Mouse (Mus musculus) CD4-positive helper T cell, adult 2 months (primary cell): ENCODE data around the gene Acsl6.

Source experiments
- DNase-seq: peaks from one replicate; pipeline ENCODE4 v3.0.0-alpha.2; 2012; ENCODE audit warnings: low read depth, missing footprints, low spot score

Acsl6 gene

GRCm38 (mm10) chr11:54307139-54307816 lies 3.7 kb downstream of the Acsl6 start:
- DNase-seq: peak; percentile 54

- DNase-seq: no peak
Observed at GRCm38 (mm10) chr11:54310588-54310987, 7.0 kb downstream of the Acsl6 start.

DNA sequence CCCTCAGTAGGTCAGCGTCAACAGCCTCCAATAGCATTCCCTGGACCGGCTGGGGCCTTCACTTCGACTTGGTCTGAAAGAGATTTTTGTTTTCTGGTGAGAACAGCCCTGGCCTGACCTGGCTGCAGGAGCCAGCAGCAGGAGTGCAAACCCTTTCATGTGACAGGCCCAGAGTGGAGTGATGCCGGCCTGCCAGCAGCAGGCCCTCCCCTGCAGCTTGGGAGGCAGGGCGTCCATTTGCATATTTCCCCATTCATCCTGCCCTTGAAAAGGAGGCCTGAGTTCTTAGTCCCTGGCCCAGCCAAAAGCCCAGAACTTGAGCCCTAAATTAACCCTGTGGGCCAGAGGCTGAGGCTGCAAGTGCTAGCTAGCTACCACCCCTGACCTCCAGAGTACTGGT lies 8.4 kb downstream of the Acsl6 start:
- no peak for DNase-seq

DNA sequence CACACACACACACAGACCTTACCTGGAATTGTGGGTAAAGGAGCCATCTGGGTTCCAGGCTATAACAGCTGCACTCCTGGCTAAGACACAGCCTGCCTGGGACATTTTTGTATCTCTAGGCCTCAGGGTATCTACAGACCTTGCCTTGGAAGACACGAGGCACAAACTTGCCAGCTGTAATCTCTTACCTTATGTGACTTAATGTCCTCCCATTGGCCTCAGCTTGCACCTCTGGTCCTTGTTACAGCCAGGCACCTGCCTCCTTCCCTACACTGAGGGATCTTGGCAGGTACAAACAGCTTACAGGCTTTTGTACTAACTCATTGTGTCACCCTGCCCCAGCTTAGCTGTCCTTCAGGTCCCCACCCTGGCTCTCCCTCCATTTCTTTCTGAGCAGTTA lies 9.0 kb downstream of the Acsl6 start:
- DNase-seq: no peak

GRCm38 (mm10) chr11:54313391-54314360 lies 10.1 kb downstream of the Acsl6 start:
- DNase-seq: no peak

DNA sequence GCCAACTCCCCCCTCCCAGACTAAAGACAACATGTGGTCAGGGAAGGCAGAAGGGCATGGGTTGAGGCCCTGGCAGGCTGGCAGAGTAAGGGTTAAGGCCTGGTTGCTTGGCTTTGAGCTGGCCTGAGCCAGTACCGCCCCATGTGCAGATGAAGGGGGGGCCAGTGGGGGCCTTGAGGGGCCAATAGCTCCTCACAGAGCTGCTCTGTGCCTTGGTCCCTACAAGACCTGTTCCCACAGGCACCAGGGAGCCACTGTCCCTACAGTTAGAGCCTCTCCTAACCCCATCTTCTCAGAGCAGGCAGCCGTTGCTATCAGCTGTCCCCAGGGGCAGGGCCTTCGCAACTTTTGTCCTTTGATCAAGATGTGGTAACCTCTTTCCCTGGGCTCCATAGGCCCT lies 11.1 kb downstream of the Acsl6 start:
- DNase-seq: no peak

- no peak for DNase-seq
Observed at GRCm38 (mm10) chr11:54315336-54315735, 11.7 kb downstream of the Acsl6 start.

DNA sequence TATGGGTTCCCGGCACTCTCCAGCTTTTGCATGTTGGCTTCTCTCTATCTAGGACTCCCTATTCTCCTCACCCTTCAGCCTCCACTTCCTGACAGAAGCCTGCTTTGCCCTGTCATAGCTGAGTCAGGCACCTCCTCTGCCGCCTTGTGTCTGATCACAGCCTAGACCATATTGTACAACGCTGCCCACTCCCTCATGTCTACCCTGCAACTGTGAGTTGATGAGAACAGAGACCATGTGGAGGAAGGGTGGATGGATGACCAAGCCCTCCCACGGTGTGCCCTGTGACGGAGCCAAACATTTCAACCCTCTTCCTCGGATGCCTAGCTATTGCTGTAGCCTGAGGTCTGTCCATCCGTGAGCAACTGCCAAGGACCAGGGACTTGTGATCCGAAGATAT lies 13.8 kb downstream of the Acsl6 start:
- DNase-seq: no peak

DNA sequence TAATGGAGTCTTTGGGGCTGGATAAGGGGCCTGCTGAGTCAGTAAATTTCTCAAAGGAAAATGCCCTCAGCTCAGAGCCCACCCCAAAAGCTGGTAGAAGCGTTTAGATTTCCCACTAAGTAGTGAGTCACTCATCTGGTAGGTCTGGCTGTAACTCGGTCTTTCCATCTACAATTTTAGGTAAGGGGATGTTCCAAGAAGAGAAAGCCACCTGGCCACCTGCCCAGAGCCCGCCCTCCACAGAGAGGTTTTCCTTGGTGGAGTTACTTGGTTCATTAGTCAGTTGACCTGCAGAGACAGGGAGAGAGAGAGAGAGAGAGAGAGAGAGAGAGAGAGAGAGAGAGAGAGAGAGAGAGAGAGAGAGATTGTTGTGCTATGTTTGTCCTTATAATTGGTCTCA lies 14.2 kb downstream of the Acsl6 start:
- no peak for DNase-seq

DNA sequence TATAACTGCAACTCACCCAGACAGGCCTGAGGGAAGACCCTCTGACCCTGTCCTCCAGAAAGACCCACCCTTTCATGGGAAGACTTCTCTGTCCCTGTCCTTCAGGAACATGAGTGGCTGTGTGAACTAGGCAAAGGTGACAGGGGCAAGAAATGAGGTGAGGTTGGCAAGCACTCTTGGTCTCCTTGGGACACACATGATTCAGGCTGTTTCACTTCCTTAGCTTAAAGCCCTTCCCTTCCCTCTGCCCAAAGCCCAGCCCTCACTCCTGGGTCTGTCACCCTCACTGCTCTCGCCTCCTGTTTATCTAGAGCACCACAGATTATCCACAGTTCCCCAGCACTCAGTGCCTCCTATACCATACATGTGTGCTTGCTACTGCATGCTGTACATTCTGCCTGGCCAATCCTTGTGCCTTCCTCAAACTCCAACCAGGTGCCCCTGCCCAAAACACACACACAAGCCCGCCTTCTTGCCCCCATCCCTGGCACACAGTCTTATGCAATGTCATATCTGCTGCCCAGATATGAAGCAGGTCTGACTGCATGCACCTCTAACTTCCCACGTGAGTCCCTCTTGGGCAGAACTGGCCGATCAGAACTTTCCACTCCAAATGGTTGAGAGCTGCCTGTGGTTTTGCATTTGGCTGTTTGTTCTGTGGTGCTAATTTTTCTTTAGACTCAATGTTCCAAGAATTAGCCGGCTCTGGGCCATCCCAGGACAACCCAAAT lies 18.4 kb downstream of the Acsl6 start:
- DNase-seq: no peak

GRCm38 (mm10) chr11:54331463-54332183 lies 28.0 kb downstream of the Acsl6 start:
- no peak for DNase-seq

DNA sequence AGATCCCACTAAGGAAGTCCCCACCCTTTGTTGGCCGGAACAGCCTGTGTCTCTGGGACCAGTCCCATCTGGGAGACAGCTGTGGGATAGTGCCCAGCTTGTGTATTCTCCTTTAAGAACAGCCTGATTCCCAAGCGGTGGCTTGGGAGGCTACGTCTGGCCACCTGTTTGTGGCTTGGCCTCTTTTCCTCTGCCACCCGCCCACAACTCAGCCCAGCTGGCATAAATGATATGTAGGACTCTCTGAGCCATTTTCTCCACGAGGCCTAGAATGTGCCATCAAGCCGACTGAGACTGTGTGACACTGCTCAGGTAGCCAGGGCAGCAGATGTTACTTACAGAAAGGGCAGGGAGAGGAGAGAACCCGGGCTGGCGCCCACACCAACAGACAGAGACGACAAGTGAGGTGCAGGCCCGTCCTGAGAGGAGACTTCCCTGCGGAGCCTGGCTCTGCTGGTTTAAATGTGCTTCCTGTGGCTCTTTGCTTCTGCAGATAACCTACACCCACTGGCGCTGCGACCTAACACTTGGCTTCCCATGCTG lies 32.6 kb downstream of the Acsl6 start:
- no peak for DNase-seq

DNA sequence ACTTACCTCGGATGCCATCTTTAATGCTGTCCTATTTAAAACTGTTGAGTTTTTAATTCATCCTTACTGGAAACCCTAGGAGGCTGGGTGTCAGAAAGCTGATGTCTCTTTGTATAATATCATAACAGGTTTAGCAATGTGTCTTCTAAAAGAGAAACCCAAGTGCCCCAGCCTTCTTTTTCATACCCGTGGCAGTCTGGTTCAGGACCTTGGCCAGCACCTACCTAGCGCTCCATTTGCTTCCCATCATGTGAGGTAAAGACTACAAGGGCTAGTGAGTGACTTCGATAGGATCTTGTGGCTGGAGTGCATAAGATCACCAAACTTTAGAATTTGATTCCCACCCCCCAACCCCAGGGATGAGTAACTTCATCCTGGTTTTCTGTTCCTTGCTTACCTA lies 40.1 kb downstream of the Acsl6 start:
- DNase-seq: no peak

GRCm38 (mm10) chr11:54351704-54352103 lies 48.1 kb downstream of the Acsl6 start:
- DNase-seq: no peak

DNA sequence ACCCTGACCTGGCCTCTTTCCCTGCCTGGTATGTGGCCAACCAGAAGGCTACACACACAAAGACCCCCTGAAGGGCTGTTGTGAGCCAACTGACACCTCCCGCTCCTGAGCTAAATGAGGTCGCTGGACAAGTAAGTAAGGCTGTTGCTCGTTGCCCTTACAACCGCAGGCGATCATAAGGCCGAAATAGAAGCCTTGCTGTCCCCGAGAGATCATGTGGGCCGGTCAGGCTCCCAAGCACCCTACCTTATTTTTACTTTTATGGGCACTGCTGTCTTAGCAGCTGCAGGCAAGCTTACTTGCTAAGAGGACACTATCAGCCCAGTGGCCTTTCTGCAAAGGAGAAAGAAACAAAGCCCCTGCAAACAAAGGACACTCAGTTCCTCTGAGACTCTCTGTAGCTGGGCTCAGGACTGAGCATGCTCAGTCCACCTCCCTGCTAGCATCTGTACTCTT lies 49.6 kb downstream of the Acsl6 start:
- DNase-seq: no peak

GRCm38 (mm10) chr11:54354595-54355563 lies 51.3 kb downstream of the Acsl6 start:
- peak; percentile 45 for DNase-seq

GRCm38 (mm10) chr11:54355564-54355955 lies 52.0 kb downstream of the Acsl6 start:
- DNase-seq: no peak

GRCm38 (mm10) chr11:54356676-54357075 lies 53.1 kb downstream of the Acsl6 start:
- peak; percentile 57 for DNase-seq

DNA sequence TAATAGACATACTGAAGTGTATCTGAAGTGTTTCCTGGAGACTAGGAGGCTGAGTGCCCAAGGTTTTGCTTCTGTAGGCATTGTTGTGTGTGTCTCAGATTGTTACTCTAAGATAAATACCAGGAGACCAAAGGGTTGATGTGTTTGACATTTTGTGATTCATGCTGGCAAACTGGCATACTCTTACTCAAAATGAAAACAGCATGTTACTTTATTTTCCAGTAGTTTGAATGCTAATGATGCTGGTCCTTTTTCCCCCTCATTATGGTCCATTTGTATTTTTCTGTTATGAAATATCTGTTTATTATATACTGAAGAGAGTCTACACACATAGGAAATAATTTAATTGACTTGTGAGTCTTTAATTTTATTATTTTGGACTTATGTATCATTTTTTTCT lies 69.0 kb downstream of the Acsl6 start:
- DNase-seq: no peak

DNA sequence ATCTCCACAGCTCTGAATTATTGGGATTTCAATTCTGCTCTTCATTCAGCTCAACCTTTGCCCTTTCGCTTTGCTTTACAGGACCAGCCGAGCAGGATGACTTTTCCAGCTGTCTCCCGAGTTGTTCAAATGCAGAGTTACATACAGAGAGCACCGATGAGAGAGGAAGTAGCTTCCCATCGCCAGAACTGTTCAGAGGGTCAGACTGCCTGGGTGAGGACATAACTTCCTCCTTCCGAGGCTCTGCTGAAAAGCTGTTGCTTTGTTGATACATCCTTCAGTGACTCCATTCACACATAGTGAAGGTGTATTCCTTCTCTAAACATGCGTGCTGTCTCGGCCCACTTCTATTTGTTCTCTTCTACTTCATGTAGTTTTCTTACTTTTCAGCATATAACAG lies 86.8 kb downstream of the Acsl6 start:
- DNase-seq: no peak
